Mouse (Mus musculus): ENCODE data around the gene D130043K22Rik.
A peak's percentile ranks its signal among the peaks of the same experiment; 100 is the strongest.

The D130043K22Rik gene

DNA sequence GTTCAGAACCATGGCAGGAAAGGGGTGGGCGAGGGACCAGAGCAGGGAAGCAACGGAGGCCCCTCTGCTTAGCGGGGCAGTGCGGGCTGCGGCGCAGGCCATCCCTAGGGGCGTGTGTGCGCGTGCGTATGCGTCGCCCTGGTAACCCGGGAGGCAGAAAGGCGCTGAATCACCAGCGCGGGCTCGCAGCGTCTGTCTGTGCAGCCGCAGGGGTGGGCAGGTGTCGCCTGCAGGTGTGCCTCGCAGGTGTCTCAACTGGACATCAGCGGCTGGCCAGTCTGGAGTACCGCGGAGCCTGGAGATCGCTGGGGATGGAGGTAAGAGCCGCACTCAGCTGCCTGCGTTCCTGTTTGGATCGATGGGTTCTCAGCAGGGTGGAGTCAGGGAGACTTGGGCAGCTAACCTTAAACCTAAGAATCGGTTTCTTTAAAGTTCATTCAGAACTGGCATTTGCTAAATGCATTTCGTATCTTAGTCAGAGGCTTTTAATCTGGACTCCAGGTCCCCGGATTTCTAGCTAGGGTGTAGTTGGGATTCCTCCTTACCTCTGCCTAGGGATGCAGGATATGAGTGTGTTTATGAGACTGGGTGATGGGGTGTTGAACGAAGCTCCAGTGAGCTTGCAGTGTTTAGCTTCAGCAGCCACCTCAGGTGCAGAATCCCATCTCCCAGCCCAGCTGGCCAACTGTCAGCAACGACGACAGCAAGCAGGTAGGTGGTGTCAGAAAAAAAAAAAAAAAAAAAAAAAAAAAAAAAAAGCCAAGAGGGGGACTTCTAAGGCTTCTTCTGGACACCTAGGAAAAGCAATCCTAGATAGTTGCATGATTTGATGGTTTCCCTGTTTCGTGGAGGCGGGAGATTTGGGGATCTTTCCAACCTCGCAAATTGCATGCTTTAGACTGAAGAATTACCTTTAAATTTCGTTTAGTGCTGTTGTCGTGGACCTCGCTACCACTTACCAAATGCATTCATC, at the start of gene D130043K22Rik:
Gene D130043K22Rik (plus strand): TSS at position 153 of the 973 bp plus-strand sequence.
- DNase-seq (ENCODE audit: low spot score): peak; percentile 37

DNA sequence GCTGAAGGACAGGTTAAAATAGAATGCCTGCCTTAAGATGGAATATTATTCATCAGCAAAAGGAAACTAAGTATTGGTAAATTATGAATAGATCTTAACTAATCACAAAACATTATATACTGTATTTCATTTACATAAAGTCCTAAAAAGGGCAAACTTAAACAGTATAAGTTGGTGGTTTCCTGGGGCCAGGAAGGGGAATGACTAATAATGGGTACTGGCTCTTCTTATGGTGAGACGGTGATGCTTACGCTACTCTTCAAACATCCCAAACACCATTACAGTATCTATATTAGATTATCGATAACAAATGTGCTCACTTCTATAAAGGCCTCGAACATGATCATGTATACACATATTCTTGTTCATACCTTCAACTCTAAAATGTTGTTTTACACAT, 46.2 kb upstream of the D130043K22Rik start:
- no peak for DNase-seq (ENCODE audit: low spot score)

DNA sequence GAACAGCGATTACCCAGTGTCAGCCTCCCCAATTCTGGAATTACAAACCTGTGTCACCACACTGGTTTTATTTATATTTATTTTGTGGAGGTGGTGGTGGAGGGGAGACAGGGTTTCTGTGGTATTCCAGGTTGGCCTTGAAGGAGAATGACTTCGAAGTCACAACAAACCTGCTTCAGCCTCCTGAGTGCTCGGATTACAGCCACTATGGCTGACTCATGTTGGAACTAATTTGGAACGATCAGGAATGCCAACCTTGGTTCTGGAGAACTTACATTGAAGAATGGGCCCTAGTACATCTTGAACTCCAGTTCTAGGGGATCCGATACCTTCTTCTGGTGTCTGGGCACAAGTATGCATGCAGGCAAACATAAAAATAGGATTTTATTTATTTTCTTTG, 45.6 kb upstream of the D130043K22Rik start:
- no peak for DNase-seq (ENCODE audit: low spot score)

DNA sequence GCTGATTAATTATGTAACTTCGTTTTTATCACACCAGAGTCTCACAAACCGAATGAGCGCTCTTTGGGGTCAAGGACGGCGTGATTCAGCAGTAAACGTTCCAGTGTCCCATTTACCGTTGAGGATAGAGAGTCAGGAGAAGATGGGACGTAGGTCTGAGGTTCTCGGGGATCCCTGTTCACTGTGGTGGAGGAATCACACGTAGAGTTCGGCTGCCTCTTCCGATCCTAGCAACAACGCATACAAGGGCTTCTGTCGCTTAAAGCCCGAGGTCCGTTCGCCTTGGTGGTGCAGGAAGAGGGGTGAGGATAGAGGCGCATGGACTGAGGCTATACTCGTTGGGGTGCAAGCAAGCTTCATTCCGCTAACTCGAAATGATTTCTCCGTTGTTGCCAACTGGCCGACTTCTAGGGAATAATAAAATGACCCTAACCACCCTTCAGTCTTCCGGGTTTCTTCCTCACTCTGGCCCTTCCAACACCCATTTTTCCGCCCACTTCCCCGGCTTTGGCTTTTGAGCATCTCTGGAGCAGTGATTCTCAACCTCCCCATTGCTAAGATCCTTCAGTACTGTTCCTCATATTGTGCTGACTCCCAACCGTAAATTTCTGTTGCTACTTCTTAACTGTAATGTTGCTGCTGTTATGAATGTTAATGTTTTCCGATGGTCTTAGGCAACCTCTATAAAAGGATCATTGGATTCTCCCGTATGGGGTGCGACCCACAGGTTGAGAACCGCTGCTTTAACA, 44.8 kb upstream of the D130043K22Rik start:
- DNase-seq (ENCODE audit: low spot score): peak; percentile 33

DNA sequence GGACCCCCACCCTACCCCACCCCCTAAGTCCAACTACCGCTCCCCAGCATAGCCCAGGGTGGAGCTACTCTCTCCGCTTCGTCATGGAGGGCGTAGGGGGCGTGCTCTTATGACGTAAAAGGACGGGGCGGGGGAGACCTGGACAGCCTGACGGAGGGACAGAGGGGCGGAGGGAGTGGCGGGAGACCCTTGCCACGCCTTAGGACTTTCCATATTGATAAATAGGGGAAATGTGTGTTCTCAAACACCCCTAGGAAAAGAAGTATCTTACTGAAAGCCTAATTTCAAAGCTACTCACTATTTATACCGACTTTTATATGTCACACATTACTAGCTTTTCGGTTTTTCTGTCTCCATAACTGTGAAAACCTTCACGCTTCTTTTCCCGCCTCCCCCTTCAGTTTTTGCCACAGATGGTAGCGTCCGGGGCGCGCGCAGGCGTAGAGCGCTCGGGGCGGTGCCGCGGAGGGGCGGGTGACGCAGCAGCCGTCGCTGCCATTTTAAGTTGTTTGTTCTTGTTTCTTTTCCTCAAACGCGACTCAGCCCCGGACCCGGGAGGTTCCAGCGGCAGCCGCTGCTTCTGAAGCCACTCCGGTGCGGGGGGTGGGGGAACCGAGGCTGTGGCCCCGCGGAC, 44.1 kb upstream of the D130043K22Rik start:
- peak; percentile 95 for DNase-seq (ENCODE audit: low spot score)

DNA sequence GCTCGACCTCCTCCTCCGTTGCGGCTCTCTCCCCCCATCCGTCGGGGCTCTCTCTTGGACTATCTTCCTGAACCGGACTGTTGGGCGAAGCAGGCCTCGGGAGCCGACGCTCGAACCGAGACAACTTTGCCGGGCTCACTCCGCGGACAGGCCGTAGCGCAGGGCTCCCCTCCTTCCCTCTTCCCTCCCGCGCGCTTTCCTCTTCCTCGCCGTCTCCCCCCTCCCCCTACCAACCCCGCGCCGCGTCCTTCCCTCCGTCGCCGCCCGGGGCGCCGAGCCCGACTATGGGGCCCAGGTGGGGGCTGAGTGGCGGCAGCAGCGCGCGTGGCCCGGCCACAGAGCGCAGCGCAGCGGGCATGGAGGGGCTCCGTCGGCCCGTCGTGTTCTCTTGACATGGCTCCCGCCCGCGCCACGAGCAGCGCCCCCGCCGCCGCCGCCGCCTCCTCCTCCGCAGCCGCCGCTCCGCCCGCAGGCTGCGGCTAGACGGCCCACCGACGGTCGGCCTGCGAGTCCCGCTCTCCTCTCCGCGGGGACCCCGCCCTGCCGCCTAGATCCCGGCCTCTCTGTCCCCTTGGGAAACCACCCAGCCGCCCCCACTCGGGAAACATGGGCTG, 43.5 kb upstream of the D130043K22Rik start, which contains the start of gene BC005537:
Gene BC005537 (plus strand): TSS at position 350 of the 614 bp plus-strand sequence.
- DNase-seq (ENCODE audit: low spot score): peak; percentile 44

DNA sequence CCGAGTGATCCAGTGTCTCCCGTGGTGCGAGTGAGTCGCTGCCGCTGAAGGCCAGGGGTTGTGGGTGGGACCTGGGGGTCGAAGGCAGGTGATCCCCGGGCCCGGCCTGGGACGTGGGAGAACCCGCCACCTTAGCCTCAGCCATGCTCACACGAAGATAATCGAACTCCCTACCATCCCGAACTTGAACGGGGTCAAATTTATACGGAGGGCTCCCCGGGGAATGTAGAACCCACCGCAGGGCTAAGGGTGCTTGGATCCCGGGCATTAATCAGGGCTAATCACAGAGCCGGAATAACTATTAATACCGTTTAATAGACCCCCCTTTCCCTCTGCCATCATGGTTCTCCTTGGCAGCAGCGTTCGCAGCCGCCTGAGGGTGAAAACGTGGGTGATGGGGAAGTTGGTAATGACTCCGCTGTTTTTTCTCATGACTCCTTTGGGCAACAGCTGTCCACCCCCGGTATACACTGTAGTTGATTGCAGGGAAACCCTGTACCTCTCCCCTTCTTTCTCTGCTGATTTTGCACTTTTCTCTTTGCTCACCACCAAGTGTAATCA, 42.7 kb upstream of the D130043K22Rik start:
- peak; percentile 23 for DNase-seq (ENCODE audit: low spot score)

DNA sequence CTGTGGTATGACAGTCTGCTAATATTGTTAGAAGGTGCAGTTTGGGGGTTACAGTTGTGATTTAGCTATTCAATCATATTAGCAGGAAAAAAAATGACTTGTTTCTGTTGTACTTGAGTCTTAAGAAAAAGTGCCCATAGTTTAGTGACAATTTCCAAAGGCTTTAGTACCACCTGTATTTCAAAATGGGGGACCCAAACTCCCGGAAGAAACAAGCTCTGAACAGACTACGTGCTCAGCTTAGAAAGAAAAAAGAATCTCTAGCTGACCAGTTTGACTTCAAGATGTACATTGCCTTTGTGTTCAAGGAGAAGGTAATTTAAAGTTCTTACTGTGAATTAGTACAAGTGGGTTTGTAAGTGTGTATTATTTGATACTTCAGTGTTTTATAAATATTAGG, 41.7 kb upstream of the D130043K22Rik start:
- DNase-seq (ENCODE audit: low spot score): no peak

DNA sequence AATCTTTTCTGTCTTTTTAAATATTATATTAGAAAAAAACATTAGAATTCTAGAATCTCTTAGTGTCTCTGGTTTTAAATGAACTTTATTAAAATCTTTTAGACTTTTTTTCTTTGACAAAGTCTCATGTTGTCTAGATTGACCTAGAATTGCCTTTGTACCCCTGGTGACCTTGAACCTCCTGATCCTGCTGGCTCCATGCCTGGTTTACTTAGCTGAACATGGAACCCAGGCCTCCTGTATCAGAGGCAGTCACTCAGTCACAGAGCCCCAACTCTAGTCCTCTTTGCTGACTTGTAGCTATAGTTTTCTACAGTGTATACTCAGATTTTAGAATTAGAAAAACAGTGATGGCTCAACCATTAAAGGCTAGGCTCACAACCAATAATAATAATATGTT, 38.9 kb upstream of the D130043K22Rik start:
- DNase-seq (ENCODE audit: low spot score): no peak

DNA sequence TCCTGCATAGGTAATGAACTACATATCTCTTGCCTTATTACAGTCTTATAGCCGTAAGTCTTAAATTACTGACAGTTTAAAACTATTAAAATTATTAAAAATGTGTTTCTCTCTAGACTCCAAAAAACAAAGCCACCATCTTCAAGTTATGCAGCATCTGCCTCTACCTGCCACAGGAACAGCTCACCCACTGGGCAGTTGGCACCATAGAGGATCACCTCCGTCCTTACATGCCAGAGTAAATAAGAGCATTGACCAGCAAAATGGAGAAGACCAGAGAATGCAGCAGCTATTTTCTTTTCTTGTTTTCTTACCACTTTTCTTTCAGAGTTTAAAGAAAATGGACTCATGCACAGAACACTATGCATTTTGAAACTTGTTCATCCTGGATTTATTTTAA, 32.4 kb upstream of the D130043K22Rik start:
- DNase-seq (ENCODE audit: low spot score): no peak

DNA sequence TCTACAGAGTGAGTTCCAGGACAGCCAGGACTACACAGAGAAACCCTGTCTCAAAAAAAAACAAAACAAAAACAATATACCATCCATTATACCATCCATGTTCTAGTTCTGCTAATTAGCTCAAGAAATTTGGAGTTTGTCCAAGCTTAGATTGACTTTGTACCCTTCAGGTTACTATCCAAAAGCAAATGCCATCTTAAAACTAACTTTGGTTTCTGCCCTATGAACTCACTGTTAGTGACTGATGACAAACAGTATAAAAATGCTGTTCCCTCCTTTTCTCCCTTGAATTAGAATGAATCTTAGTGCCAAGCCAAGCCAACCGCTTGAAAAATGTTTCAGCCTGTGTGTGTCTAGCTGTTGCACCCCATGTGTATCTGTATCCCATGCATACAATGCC, 30.3 kb upstream of the D130043K22Rik start:
- DNase-seq (ENCODE audit: low spot score): no peak

DNA sequence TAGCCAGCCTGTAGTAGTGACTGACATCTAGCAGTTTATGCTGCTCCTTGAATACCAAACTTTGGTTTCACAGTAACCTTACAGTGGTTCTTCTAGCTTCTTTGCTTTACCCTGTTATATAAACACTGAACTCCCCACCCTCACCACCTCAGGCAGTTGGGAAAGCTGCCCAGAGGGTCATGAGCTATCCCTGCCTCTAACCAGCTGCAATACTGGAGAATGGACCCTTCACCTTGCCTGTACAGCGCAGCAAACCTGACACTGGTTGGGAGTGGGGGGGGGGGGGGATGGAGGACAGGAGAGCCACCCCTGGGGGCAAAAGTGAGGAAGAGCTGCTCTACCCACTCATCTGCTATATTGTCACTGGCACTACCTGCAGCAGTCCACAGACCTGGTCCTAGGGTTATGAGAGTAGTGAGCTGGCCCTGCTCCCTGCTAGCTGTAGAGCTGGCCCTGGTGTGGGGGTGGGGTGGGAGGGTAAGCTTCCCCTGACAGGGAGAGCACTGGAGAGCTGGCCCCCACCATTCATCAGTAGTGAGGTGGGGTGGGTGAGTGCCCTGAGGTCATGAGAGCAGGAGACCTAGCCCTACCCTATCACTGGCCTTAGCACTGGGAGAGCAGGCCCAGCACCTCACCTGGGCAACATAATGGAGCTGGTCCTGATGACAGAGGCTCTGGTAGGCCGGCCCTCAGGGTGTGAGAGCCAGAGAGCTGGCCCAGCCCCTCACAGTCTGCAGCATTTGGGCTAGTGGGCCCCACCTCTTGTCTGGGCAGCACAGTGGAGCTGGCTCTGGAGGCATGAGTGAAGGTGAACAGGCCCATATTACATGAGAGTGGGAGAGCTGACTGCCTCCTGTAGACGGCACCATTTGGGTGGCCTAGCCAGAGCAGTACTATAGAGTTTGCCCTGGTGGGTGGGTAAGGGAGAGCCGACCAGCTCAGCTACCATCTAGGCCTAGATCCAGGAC, 28.5 kb upstream of the D130043K22Rik start:
- no peak for DNase-seq (ENCODE audit: low spot score)

DNA sequence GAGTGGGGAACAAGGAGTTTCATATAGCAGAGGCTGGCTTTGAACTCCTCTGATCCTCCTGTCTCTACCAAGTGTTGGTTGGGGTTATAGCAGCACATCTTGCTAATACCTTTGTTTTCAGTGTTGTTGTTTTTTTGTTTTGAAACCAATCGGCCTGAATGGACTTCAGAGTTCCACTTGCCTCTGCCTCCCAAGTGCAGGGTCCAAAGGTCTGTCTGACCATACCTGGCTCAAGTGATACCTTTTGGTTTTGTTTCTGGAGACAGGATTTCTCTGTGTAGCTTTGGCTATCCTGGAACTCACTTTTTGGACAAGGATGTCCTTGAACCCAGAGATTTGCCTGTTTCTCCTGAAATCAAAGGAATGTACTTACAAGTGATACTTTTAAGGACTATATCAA, 25.0 kb upstream of the D130043K22Rik start:
- no peak for DNase-seq (ENCODE audit: low spot score)

DNA sequence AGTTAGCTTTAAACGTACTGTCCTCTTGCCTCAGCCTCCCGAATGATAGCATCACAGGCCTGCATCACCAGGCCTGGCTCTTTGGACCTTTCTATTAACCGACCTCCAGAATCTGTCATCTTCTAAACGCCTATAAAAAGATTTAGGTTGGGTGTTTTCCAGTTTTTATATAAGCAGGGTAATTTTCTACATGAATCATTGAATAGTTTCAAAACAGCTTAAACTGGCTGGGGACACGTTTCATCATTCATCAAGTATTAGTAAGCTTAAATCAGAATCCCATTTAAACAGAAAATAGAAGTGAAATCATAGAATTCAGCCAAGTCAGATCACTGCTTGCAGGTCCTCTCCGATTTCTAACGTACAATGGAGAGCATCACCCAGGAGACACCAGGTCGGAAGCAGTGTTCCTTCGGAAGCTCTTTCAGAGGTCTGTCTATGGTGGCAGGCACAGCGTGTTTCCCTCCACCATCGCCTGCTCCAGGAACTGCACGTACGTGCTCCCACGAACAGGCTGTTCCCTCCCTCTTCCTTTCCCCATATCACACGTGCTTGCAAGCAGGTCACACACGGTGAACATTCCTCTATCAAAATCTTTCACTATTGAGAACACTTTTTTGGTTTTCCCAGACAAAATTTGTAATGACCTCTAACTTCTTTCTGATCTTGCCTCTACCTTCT, 22.1 kb upstream of the D130043K22Rik start:
- DNase-seq (ENCODE audit: low spot score): no peak

DNA sequence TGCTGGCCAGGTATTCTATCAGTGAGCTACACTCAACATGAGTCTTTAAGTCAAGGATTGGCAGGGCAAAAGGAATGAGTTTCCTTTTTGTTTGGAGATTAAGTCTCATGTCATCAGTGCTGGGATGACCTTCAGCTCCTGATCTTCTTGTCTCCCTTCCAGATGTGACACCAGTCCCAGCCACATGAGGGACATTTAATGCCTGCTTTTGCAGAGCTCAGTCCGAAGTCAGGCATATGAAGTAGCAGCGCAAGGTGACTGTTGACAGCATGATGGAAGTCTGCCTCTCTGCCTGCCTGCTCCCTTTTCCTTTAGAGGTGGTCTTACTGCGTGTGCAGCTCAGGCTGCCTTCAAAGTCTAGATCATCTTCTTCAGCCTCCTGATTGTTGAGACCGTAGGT, 20.3 kb upstream of the D130043K22Rik start:
- DNase-seq (ENCODE audit: low spot score): no peak

DNA sequence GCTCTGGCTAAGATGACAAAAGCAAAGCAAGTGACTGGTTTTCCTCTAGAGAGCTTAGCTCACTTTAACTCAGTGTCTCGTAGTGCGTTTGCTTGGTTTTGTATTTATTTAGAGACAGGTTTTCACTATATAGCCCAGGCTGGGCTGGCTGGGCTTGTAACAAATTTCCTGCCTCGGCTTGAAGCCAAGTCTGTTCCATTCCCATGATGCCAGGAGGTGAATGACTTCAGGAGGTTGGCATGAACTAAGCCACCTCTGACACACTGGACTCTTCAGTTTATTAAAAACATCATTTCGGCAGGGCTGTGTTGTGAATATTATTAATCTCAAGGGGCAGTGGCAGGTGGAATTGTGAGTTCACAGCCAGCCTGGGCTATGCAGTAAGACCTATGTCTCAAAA, 19.3 kb upstream of the D130043K22Rik start:
- DNase-seq (ENCODE audit: low spot score): no peak

DNA sequence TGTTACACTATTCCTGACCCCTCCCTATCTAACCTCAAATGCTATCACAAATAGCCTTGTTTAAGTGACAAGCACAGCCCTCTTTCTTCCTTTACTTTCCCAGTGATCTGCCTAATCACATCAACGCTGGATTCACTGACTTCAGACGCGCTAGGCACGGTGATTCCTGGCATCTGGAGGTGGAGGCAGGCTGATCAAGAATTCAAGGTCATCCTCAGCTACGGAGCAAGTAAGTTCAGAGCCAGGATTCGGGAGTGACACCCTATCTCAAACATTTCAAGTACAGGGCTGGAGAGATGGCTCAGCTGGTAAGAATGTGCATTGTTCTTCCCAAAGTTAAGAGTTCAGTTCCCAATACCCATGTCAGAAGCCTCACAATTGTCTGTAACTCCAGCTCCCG, 18.8 kb upstream of the D130043K22Rik start:
- no peak for DNase-seq (ENCODE audit: low spot score)

DNA sequence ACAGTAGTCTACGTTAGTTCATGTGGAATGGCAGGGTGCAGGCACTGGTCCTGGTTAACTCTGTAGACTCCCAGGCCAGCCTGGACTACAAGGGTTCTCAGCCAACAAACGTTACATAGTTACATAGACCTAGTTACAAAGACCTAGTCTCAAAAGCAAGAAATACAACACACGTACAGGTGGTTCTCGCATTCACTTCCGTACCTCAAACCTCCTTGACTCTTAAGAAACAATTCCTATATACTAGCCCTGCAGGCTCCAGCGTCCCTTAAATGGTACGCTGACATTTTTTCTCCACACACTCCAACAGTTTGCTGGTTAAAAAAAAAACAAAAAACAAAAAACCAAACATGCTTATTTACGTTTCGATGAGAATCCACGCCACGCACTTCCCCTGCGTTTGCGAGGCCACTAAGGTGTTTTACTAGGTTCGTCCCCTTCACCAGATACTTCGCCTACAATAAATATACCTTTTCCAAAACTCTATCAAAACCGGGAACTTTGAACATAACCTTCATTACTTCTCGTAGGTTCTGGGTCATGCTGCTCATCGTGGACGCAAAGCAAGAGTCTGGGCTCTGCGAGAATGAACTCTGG, 14.1 kb upstream of the D130043K22Rik start:
- no peak for DNase-seq (ENCODE audit: low spot score)

DNA sequence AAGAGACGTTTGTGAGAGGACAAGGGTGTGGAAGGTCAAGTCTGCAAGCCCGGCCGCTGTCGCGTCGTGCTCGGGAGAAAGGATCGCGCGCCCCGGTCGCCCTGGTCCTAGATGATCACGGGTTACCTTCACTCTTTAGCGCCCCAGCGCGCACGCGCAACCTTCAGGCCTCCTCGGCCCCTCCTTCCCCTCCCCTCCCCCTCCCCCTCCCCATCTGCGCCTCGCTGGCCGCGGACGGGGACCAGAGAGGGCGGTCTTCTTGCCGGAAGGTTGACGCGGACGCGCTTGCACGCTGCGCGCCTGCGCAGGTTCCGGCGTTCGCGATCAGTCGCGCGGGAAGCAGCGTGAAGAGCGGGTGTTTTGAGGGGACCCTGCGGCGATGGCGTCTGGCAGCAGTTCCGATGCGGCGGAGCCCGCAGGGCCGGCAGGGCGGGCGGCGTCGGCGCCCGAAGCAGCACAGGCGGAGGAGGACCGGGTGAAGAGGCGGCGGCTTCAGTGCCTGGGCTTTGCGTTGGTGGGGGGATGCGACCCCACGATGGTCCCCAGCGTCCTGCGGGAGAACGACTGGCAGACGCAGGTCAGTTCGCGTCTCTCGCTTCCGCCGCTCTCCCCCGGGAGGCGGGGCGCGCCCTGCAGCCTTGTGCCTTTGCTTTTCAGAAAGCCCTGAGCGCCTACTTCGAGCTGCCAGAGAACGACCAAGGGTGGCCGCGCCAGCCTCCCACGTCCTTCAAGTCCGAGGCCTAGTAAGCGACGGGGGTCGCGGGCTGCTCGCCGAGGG, 13.4 kb upstream of the D130043K22Rik start, which contains the start of the genes Acot13 and Tdp2:
Gene Acot13 (minus strand): TSS at position 188 of the 778 bp plus-strand sequence.
Gene Tdp2 (plus strand): TSS at position 327 of the 778 bp plus-strand sequence.
- DNase-seq (ENCODE audit: low spot score): peak; percentile 91

Data from urinary bladder, postnatal 25 days (tissue).